Mouse (Mus musculus): ENCODE results near the gene Usp5. TPM values are rescaled to one million over a fixed set of nuclear protein-coding genes. Genes with fewer than 3 reads are reported as not detected.
"Not testable (repeated sequence)": the region's sequence is repeated elsewhere in the genome, so short reads cannot be mapped to it uniquely, and the experiment has no call there.

The Usp5 gene
- polyA plus RNA-seq, 1 experiment from 2014 or later, result 177 TPM

DNA sequence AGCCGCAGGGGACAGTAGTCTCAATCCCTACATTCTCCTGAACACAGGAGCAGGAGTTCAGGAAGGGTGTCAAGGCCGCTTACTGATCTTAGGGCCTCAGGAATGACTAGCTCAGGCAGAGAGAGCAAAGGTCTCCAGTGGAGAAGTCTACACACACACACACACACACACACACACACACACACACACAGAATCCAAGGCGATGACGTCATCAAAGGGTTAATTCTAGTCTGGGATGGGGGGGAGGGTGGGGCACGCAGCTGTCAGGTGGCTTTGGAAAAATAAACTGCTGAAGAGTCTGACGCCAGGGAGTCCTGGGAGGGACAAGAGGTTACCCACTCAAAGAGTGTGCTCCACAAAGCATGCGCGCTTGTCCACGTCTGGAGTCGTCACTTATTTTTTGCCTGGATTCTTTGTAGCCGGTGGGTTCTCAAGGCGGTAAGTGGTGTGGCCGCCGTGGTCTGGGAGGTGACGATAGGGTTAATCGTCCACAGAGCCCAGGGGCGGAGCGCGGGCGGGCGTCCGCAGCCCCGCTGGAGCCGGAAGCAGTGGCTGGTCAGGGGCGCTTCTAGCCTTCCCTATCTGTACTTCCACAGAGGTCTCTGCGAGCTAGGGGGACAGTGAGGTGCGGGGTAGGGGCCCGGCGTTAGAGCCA is 20.8 kb downstream of the Usp5 start, which contains the start of gene Spsb2:
TSS of gene Spsb2 (plus strand) at position 304 of the 655 bp plus-strand sequence.
- ATAC-seq (ENCODE audit: low FRiP score, low read depth), result peak; percentile 55
- H3K9me3 ChIP-seq, result no peaks in the 10 kb centered on the region
- H3K4me3 ChIP-seq, result peak within 1 kb of the TSS; percentile 63

DNA sequence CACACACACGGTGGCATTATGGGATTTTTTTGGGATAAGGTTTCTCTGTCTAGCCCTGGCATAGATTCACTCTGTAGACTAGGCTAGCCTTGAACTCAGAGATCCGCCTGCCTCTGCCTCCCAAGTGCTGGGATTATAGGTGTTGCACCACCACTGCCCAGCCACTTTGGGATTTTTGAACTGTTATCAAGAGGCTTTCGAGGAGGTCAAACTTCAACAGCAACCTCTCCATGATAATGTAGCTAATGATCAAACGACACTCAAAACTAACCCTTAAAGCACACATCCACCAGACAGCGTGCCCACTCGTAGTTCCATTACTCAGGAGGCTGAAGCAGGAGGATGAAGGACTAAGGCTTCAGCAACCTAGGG is 21.3 kb downstream of the Usp5 start:
- Histone ChIP-seq H3K9me3 (no peaks in the 10 kb centered on the region), H3K27me3 (no peaks in the 10 kb centered on the region), H3K9ac (peak overlapping the region; percentile 74; the same call in 1 of the 2 replicates), H3K36me3 (peaks cover 25% of the 10 kb centered on the region), H3K4me3 (peak overlapping the region; percentile 63), H3K27ac (no peak overlapping the region), H3K4me1 (peaks cover 49% of the 10 kb centered on the region), H3K4me2 (replicated peaks) (peak overlapping the region; percentile 86)
- 82% methylated on average over 6 of the region's 6 CpGs for WGBS
- ATAC-seq (ENCODE audit: low FRiP score, low read depth), result no peak

More for the DNA sequence above, 20.8 kb downstream of the Usp5 start, which contains the start of gene Spsb2:
- no peaks in the 10 kb centered on the region for H3K27me3 ChIP-seq
- peak within 1 kb of the TSS; percentile 74 for H3K9ac ChIP-seq
- 2% methylated on average over 29 of the region's 29 CpGs for WGBS
- peaks cover 25% of the 10 kb centered on the region for H3K36me3 ChIP-seq
- peak within 1 kb of the TSS; percentile 86 for H3K4me2 ChIP-seq (replicated peaks)
- H3K4me1 ChIP-seq, result peaks cover 51% of the 10 kb centered on the region
- H3K27ac ChIP-seq, result peak within 1 kb of the TSS; percentile 89

DNA sequence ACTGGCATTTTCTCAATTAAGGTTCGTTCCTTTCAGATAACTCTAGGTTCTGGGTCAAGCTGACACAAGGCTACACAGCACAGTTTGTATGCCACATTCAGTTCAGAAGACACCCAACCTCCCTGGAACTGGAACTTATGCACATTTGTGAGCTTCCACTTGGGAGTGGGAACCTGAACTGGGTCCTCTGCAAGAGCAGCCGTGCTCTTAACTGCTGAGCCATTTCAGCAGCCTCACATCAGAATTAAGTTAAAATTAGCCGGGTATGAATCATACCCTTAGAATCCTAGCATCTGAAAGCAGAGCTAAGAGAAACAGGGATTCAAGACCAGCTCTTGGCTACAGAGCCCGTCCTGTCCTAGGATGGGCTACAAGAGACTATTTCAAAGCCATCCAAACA is 21.9 kb downstream of the Usp5 start:
- Histone ChIP-seq H3K27ac (no peak overlapping the region), H3K27me3 (no peaks in the 10 kb centered on the region), H3K4me2 (replicated peaks) (no peak overlapping the region), H3K9me3 (no peaks in the 10 kb centered on the region), H3K36me3 (peaks cover 24% of the 10 kb centered on the region), H3K4me1 (peaks cover 43% of the 10 kb centered on the region), H3K9ac (no peak overlapping the region), H3K4me3 (no peak overlapping the region)
- no peak for ATAC-seq (ENCODE audit: low FRiP score, low read depth)
- WGBS, result 89% methylated on average over 4 of the region's 4 CpGs

DNA sequence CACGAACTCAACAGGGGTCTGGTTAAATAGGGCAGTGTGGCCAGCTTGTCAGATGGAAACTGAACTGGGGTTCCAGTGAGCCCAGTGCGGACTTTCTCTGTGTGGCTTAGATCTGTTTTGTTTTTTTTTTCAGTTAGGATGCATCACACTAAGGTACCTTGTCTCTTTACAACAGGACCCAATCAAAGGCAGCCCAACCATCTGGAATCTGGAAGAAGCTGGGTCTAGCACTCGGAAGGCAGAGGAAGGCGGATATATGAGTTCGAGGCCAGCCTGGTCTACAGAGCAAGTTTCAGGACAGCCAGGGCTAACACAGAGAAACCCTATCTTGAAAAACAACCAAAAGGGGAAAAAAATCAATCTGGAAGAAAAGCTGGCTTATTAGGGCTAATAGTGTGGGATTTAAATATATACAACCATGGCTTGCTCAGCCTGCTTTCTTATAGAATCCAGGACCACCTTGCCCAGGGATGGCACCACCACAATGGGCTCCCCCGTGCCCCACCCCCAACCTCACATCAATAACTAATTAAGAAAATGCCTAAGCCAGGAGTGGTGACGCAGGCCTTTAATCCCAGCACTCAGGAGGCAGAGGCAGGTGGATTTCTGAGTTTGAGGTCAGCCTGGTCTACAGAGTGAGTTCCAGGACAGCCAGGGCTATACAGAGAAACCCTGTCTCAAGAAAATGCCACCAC is 22.7 kb downstream of the Usp5 start:
- Histone ChIP-seq H3K4me2 (replicated peaks) (peak overlapping the region; percentile 79), H3K9ac (no peak overlapping the region)

GRCm38 (mm10) chr6:124805341-124806321 is 23.7 kb downstream of the Usp5 start:
- no peaks in the 10 kb centered on the region for H3K9me3 ChIP-seq
- peaks cover 8% of the 10 kb centered on the region; the same call in 1 of the 2 replicates for H3K36me3 ChIP-seq
- H3K4me2 ChIP-seq (replicated peaks), result peak overlapping the region; percentile 79
- peak overlapping the region; percentile 83 for H3K27ac ChIP-seq
- no peaks in the 10 kb centered on the region for H3K27me3 ChIP-seq
- WGBS, result 1% methylated on average over 34 of the region's 34 CpGs
- ATAC-seq (ENCODE audit: low FRiP score, low read depth), result peak; percentile 75
- H3K4me3 ChIP-seq, result peak overlapping the region; percentile 50
- peaks cover 32% of the 10 kb centered on the region for H3K4me1 ChIP-seq
- peak overlapping the region; percentile 64 for H3K9ac ChIP-seq

More for the DNA sequence above, 22.7 kb downstream of the Usp5 start:
- ATAC-seq (ENCODE audit: low FRiP score, low read depth), result no peak
- peaks cover 17% of the 10 kb centered on the region for H3K36me3 ChIP-seq
- WGBS, result 66% methylated on average over 7 of the region's 7 CpGs
- no peaks in the 10 kb centered on the region for H3K27me3 ChIP-seq
- no peaks in the 10 kb centered on the region for H3K9me3 ChIP-seq
- peak overlapping the region; percentile 83 for H3K27ac ChIP-seq
- H3K4me3 ChIP-seq, result peak overlapping the region; percentile 50; the same call in 1 of the 2 replicates
- peaks cover 36% of the 10 kb centered on the region for H3K4me1 ChIP-seq

GRCm38 (mm10) chr6:124804341-124804740 is 24.9 kb downstream of the Usp5 start:
- no peak overlapping the region for H3K27ac ChIP-seq
- H3K36me3 ChIP-seq, result no peaks in the 10 kb centered on the region
- no peak overlapping the region for H3K9ac ChIP-seq
- no peaks in the 10 kb centered on the region for H3K27me3 ChIP-seq
- H3K4me2 ChIP-seq (replicated peaks), result no peak overlapping the region
- WGBS, result 96% methylated on average over 3 of the region's 3 CpGs
- ATAC-seq (ENCODE audit: low FRiP score, low read depth), result no peak
- H3K4me1 ChIP-seq, result peaks cover 20% of the 10 kb centered on the region
- no peaks in the 10 kb centered on the region for H3K9me3 ChIP-seq
- H3K4me3 ChIP-seq, result no peak overlapping the region

- not testable (repeated sequence) for H3K4me3 ChIP-seq; H3K27ac ChIP-seq; H3K4me2 ChIP-seq (replicated peaks); ATAC-seq (ENCODE audit: low FRiP score, low read depth); H3K27me3 ChIP-seq; H3K9ac ChIP-seq; H3K36me3 ChIP-seq; H3K9me3 ChIP-seq
- peaks cover 20% of the 10 kb centered on the region for H3K4me1 ChIP-seq
- 96% methylated on average over 4 of the region's 4 CpGs for WGBS
Measured at GRCm38 (mm10) chr6:124803691-124804090, 25.6 kb downstream of the Usp5 start.

DNA sequence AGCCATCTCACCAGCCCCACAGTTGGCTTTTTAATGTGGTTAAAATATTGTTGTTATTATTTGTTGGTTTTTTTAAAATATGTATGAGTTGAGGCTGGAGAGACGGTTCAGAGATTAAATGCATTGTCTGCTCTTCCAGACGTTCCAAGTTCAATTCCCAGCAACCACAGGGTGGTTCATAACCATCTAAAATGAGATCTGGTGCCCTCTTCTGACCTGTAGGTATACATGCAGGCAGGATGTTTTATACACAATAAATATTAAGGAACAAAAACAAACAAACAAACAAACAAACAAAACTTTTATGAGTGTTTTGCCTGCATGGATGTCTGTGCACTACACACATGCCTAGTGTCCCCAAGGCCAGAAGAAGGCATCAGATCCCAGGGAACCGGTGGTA is 26.2 kb downstream of the Usp5 start:
- no peaks in the 10 kb centered on the region for H3K9me3 ChIP-seq
- peaks cover 18% of the 10 kb centered on the region for H3K4me1 ChIP-seq
- 75% methylated on average over 3 of the region's 3 CpGs for WGBS
- H3K27ac ChIP-seq, result no peak overlapping the region
- no peak for ATAC-seq (ENCODE audit: low FRiP score, low read depth)
- H3K4me2 ChIP-seq (replicated peaks), result no peak overlapping the region
- no peaks in the 10 kb centered on the region for H3K27me3 ChIP-seq
- H3K9ac ChIP-seq, result no peak overlapping the region
- no peak overlapping the region for H3K4me3 ChIP-seq
- H3K36me3 ChIP-seq, result no peaks in the 10 kb centered on the region

GRCm38 (mm10) chr6:124802400-124802799 is 26.9 kb downstream of the Usp5 start:
- WGBS, result 21% methylated on average over 5 of the region's 9 CpGs
- H3K4me2 ChIP-seq (replicated peaks), result peak overlapping the region; percentile 35
- not testable (repeated sequence) for H3K9me3 ChIP-seq; H3K36me3 ChIP-seq; H3K9ac ChIP-seq; H3K27ac ChIP-seq; ATAC-seq (ENCODE audit: low FRiP score, low read depth); H3K27me3 ChIP-seq
- H3K4me1 ChIP-seq, result peaks cover 16% of the 10 kb centered on the region
- H3K4me3 ChIP-seq, result peak overlapping the region; percentile 16

- no peaks in the 10 kb centered on the region for H3K9me3 ChIP-seq
- H3K36me3 ChIP-seq, result no peaks in the 10 kb centered on the region
- H3K4me3 ChIP-seq, result no peak overlapping the region
- no peaks in the 10 kb centered on the region for H3K27me3 ChIP-seq
- no peak overlapping the region for H3K4me2 ChIP-seq (replicated peaks)
- no peaks in the 10 kb centered on the region for H3K4me1 ChIP-seq
- ATAC-seq (ENCODE audit: low FRiP score, low read depth), result no peak
- WGBS, result 87% methylated on average over 2 of the region's 2 CpGs
- no peak overlapping the region for H3K27ac ChIP-seq
- no peak overlapping the region for H3K9ac ChIP-seq
Measured at GRCm38 (mm10) chr6:124796200-124796599, 33.1 kb downstream of the Usp5 start.

DNA sequence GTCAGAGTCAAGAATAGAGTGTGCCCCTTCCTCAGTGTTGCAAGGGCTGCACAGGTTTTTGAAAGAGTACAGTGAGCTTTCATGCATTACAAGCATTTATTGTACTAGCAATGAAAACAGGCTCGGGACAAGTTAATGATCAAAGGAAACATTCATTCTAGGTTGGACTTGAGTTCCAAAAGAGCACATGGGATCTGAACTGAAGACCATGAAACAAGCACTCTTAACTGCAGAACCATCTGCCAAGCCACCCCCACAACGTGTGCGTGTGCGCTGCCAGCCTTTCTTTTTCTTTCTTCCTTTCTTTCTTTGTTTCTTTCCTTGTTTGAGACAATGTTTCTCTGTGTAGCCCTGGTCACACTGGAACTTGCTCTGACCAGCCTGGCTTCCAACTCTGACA is 33.5 kb downstream of the Usp5 start:
- H3K27me3 ChIP-seq, result no peaks in the 10 kb centered on the region
- no peaks in the 10 kb centered on the region for H3K9me3 ChIP-seq
- WGBS, result 77% methylated on average over 4 of the region's 4 CpGs

GRCm38 (mm10) chr6:124791911-124792310 is 37.4 kb downstream of the Usp5 start:
- Histone ChIP-seq H3K27ac (no peak overlapping the region), H3K36me3 (no peaks in the 10 kb centered on the region), H3K4me1 (no peaks in the 10 kb centered on the region), H3K9ac (no peak overlapping the region), H3K4me3 (no peak overlapping the region), H3K4me2 (replicated peaks) (no peak overlapping the region), H3K9me3 (no peaks in the 10 kb centered on the region), H3K27me3 (no peaks in the 10 kb centered on the region)
- WGBS, result 91% methylated on average over 3 of the region's 3 CpGs
- no peak for ATAC-seq (ENCODE audit: low FRiP score, low read depth)

More for the DNA sequence above, 33.5 kb downstream of the Usp5 start:
- Histone ChIP-seq H3K4me1 (no peaks in the 10 kb centered on the region), H3K9ac (no peak overlapping the region), H3K27ac (no peak overlapping the region), H3K4me2 (replicated peaks) (no peak overlapping the region), H3K36me3 (no peaks in the 10 kb centered on the region), H3K4me3 (no peak overlapping the region)
- no peak for ATAC-seq (ENCODE audit: low FRiP score, low read depth)

Measured in limb, embryonic 13.5 days (tissue).